Comparison of ENCODE assay signal across 8 mouse cellular contexts in the genomic region with DNA sequence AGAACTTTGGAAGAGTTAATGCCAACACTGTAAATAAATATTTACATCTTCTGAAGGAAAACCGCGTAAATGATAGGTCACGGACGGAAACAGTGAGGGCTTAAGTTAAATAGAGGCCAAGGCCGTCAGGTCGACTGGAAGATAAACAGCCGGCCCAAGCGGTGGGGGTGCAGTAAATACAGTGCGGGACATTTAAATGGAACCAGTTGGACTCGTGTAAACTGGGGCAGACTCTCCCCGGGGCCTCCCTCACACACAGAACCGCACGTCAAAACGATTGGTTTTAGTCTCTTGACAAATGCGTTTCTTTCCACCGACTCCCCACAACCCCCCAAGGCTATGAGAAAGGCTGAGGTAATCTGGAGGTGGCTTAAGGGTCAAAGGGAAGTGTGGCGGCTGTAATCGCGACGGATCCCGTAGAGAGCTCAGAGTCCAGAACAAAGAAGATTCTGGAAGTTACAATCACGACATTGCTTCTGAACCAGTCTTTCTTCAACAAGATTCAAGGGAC. TPM values are rescaled to one million over a fixed set of nuclear protein-coding genes. Genes with fewer than 3 reads are reported as not detected.
A peak's percentile ranks its signal among the peaks of the same experiment; 100 is the strongest.
DNase-seq lines count a peak whose midpoint lies in the region; ATAC-seq and TF ChIP-seq lines count a peak whose summit lies in the region.

No protein-coding gene starts in this region.

- H3K27ac ChIP-seq in kidney, embryonic 16.5 days (ENCODE audit: low read length): no peak overlapping the region
- peak overlapping the region; percentile 61; the same call in 1 of the 2 replicates for H3K27ac ChIP-seq in embryonic facial prominence, embryonic 10.5 days (replicated peaks)
- H3K27ac ChIP-seq in intestine, postnatal 0 days (ENCODE audit: low read depth, low read length): peak overlapping the region; percentile 50
- no peak overlapping the region for H3K27ac ChIP-seq in lung, postnatal 0 days (ENCODE audit: low read length)

- H3K36me3 ChIP-seq in kidney, embryonic 16.5 days (ENCODE audit: insufficient read depth, low read length): no peaks in the 10 kb centered on the region
- no peaks in the 10 kb centered on the region for H3K36me3 ChIP-seq in embryonic facial prominence, embryonic 10.5 days (replicated peaks)
- H3K36me3 ChIP-seq in intestine, postnatal 0 days (ENCODE audit: control insufficient read depth, insufficient read depth): no peaks in the 10 kb centered on the region
- H3K36me3 ChIP-seq in lung, postnatal 0 days (ENCODE audit: insufficient read depth, low read length): no peaks in the 10 kb centered on the region

- no peak overlapping the region for H3K4me2 ChIP-seq in kidney, embryonic 16.5 days (replicated peaks; ENCODE audit: low read depth, low read length)
- peak overlapping the region; percentile 49 for H3K4me2 ChIP-seq in intestine, postnatal 0 days (replicated peaks; ENCODE audit: low read depth)
- no peak overlapping the region for H3K4me2 ChIP-seq in lung, postnatal 0 days (replicated peaks; ENCODE audit: low read depth, low read length)

- peaks cover 25% of the 10 kb centered on the region for H3K4me1 ChIP-seq in kidney, embryonic 16.5 days (ENCODE audit: insufficient read depth, low read length)
- peaks cover 51% of the 10 kb centered on the region for H3K4me1 ChIP-seq in embryonic facial prominence, embryonic 10.5 days
- 0 out of 2 replicates have a peak, but pooled peaks cover 2% of the 10 kb centered on the region for H3K4me1 ChIP-seq in intestine, postnatal 0 days (replicated peaks; ENCODE audit: control insufficient read depth, insufficient read depth, low read length)
- H3K4me1 ChIP-seq in lung, postnatal 0 days (ENCODE audit: insufficient read depth, low read depth, low read length): 0 out of 2 replicates have a peak, but pooled peaks cover 4% of the 10 kb centered on the region

- no peak for TF ChIP-seq EP300 in lung, postnatal 0 days (IDR thresholded peaks at IDR 0.05)

- no peak overlapping the region for H3K4me3 ChIP-seq in kidney, embryonic 16.5 days (ENCODE audit: low read length)
- 0 out of 2 replicates have a peak overlapping the region, but pooled peaks have one; percentile 11 for H3K4me3 ChIP-seq in embryonic facial prominence, embryonic 10.5 days
- 0 out of 2 replicates have a peak overlapping the region, but pooled peaks have one; percentile 3 for H3K4me3 ChIP-seq in intestine, postnatal 0 days (ENCODE audit: low read depth, low read length)
- H3K4me3 ChIP-seq in lung, postnatal 0 days (ENCODE audit: low read depth, low read length): no peak overlapping the region

- H3K9ac ChIP-seq in kidney, embryonic 16.5 days (replicated peaks; ENCODE audit: low read length): peak overlapping the region; percentile 32; the same call in 1 of the 2 replicates
- 0 out of 2 replicates have a peak overlapping the region, but pooled peaks have one; percentile 31 for H3K9ac ChIP-seq in intestine, postnatal 0 days (ENCODE audit: low read depth, low read length)
- H3K9ac ChIP-seq in lung, postnatal 0 days (replicated peaks; ENCODE audit: low read depth): no peak overlapping the region

- TF ChIP-seq CTCF in intestine, postnatal 0 days (IDR thresholded peaks at IDR 0.05; ENCODE audit: low read depth): no peak
- TF ChIP-seq CTCF in lung, postnatal 0 days (IDR thresholded peaks at IDR 0.05): no peak

- WGBS in kidney, embryonic 16.5 days: 26% methylated on average over 22 of the region's 22 CpGs
- 18% methylated on average over 22 of the region's 22 CpGs for WGBS in embryonic facial prominence, embryonic 10.5 days
- WGBS in intestine, postnatal 0 days: 18% methylated on average over 22 of the region's 22 CpGs
- WGBS in lung, postnatal 0 days: 21% methylated on average over 22 of the region's 22 CpGs

- ATAC-seq in kidney, embryonic 16.5 days (ENCODE audit: low FRiP score, low TSS enrichment): no peak
- ATAC-seq in intestine, postnatal 0 days: peak; percentile 31; the same call in 1 of the 2 replicates
- no peak for ATAC-seq in lung, postnatal 0 days

- no peak for DNase-seq in kidney, postnatal 4 days
- DNase-seq in embryonic facial prominence, embryonic 10.5 days (ENCODE audit: low spot score): no peak
- DNase-seq in naive thymus-derived CD4-positive, alpha-beta T cell, adult 2 months (ENCODE audit: low read depth): peak; percentile 23
- DNase-seq in urinary bladder, postnatal 36 days (ENCODE audit: low spot score in 2 of 2): no peak
- no peak for DNase-seq in cerebellum, postnatal 25 days
- no peak for DNase-seq in lung, postnatal 0 days (ENCODE audit: low spot score)

- H3K27me3 ChIP-seq in kidney, embryonic 16.5 days (ENCODE audit: insufficient read depth, low read length): no peaks in the 10 kb centered on the region
- peaks cover 40% of the 10 kb centered on the region for H3K27me3 ChIP-seq in embryonic facial prominence, embryonic 10.5 days (replicated peaks; ENCODE audit: low read depth, poor library complexity, severe bottlenecking)
- no peaks in the 10 kb centered on the region for H3K27me3 ChIP-seq in intestine, postnatal 0 days (replicated peaks; ENCODE audit: control insufficient read depth, insufficient read depth, low read length)
- no peaks in the 10 kb centered on the region for H3K27me3 ChIP-seq in lung, postnatal 0 days (replicated peaks; ENCODE audit: insufficient read depth, low read length)

- H3K9me3 ChIP-seq in kidney, embryonic 16.5 days (ENCODE audit: low read length): no peaks in the 10 kb centered on the region
- no peaks in the 10 kb centered on the region for H3K9me3 ChIP-seq in embryonic facial prominence, embryonic 10.5 days
- no peaks in the 10 kb centered on the region for H3K9me3 ChIP-seq in intestine, postnatal 0 days (ENCODE audit: control insufficient read depth)
- no peaks in the 10 kb centered on the region for H3K9me3 ChIP-seq in lung, postnatal 0 days (ENCODE audit: low read length)

RNA-seq across cellular contexts. Expression of a gene that starts 4.0 kb away (rescaled TPM):
- 6.4 and 7.6 TPM in 2 replicates for polyA plus RNA-seq in kidney, embryonic 16.5 days (2015; fragmentation: Nextera tagmentation; extraction: Ambion mirVana)
- polyA plus RNA-seq in embryonic facial prominence, embryonic 10.5 days (2016; fragmentation: Nextera tagmentation; extraction: Ambion mirVana): 0.54 and 0.83 TPM in 2 replicates
- polyA plus RNA-seq in intestine, postnatal 0 days (2015; fragmentation: Nextera tagmentation; extraction: Ambion mirVana): 1.6 and 1.7 TPM in 2 replicates
- polyA plus RNA-seq in lung, postnatal 0 days (2015; fragmentation: Nextera tagmentation; extraction: Ambion mirVana): 6.0 and 7.1 TPM in 2 replicates

RNA-seq across cellular contexts. Expression of a gene that starts 57.5 kb away (rescaled TPM):
- 18.6 and 19.9 TPM in 2 replicates for polyA plus RNA-seq in kidney, embryonic 16.5 days (2015; fragmentation: Nextera tagmentation; extraction: Ambion mirVana)
- polyA plus RNA-seq in embryonic facial prominence, embryonic 10.5 days (2016; fragmentation: Nextera tagmentation; extraction: Ambion mirVana): 8.7 and 9.7 TPM in 2 replicates
- polyA plus RNA-seq in intestine, postnatal 0 days (2015; fragmentation: Nextera tagmentation; extraction: Ambion mirVana): 0.57 and 0.60 TPM in 2 replicates
- 0.27 and 0.30 TPM in 2 replicates for polyA plus RNA-seq in lung, postnatal 0 days (2015; fragmentation: Nextera tagmentation; extraction: Ambion mirVana)

Comparison
In these comparisons a context has a peak if more than half of its experiments do, and no peak if none do; other contexts are left out.
1. H3K27ac ChIP-seq: peak in embryonic facial prominence, embryonic 10.5 days (single experiment) and intestine, postnatal 0 days (single experiment); none in kidney, embryonic 16.5 days (single experiment) and lung, postnatal 0 days (single experiment).
2. H3K4me3 ChIP-seq: peak in embryonic facial prominence, embryonic 10.5 days (single experiment) and intestine, postnatal 0 days (single experiment); none in kidney, embryonic 16.5 days (single experiment) and lung, postnatal 0 days (single experiment).